Mouse (Mus musculus) hindbrain, embryonic 14.5 days (tissue): ENCODE results near the gene Tent5d. TPM values are rescaled to one million over a fixed set of nuclear protein-coding genes. Genes with fewer than 3 reads are reported as not detected.

Experiments used
- ATAC-seq: fragments of 200-750 bp; cut with Nextera tagmentation; 2 replicates; pipeline ENCODE4 v1.8.0; 2017; ENCODE audit warnings: moderate number of reproducible peaks, mild to moderate bottlenecking, moderate TSS enrichment, moderate library complexity; ENCODE audit not compliant: low FRiP score
- DNase-seq: peaks from one replicate; pipeline ENCODE4 v3.0.0-alpha.2; 2015; ENCODE audit warnings: low spot score
- H3K27ac ChIP-seq: fragments of 300-500 bp; sonication (generic); 2 replicates; pipeline ENCODE4 v1.5.1; 2014; ENCODE audit warnings: mild to moderate bottlenecking, moderate library complexity
- H3K27me3 ChIP-seq: fragments of 300-500 bp; sonication (generic); 2 replicates; pipeline ENCODE4 v1.6.1; 2014; ENCODE audit warnings: mild to moderate bottlenecking, low read length, mixed read lengths; ENCODE audit not compliant: control insufficient read depth, insufficient read depth
- H3K36me3 ChIP-seq: fragments of 300-500 bp; sonication (generic); replicated peaks from 2 replicates; pipeline ENCODE4 v1.6.1; 2014; ENCODE audit not compliant: control insufficient read depth, insufficient read depth
- H3K4me1 ChIP-seq: fragments of 300-500 bp; sonication (generic); replicated peaks from 2 replicates; pipeline ENCODE4 v1.6.1; 2014; ENCODE audit warnings: antibody characterized with exemption, low read length, mixed read lengths; ENCODE audit not compliant: control insufficient read depth, insufficient read depth
- H3K4me2 ChIP-seq: fragments of 300-500 bp; sonication (generic); replicated peaks from 2 replicates; pipeline ENCODE4 v1.6.1; 2014; ENCODE audit warnings: mild to moderate bottlenecking, moderate library complexity
- H3K4me3 ChIP-seq: fragments of 300-500 bp; sonication (generic); replicated peaks from 2 replicates; pipeline ENCODE4 v1.5.1; 2014; ENCODE audit warnings: mild to moderate bottlenecking, low read length
- H3K9ac ChIP-seq: fragments of 300-500 bp; sonication (generic); 2 replicates; pipeline ENCODE4 v1.6.1; 2014
- H3K9me3 ChIP-seq: fragments of 300-500 bp; sonication (generic); 2 replicates; pipeline ENCODE4 v1.6.1; 2016; ENCODE audit warnings: low read length; ENCODE audit not compliant: control insufficient read depth
- WGBS: fragments of 180-500 bp; shearing (Covaris S2); extraction: QIAGEN DNeasy Blood & Tissue Kit; methylation state at CpG from one replicate; pipeline ENCODE4 v1.1.7; 2014; 5-methylcytosine and 5-hydroxymethylcytosine counted together
- polyA plus RNA-seq: library from polyadenylated mRNA; unstranded; fragments of >200 nt; fragmentation: Nextera tagmentation; extraction: Ambion mirVana; gene quantifications from 2 replicates; pipeline ENCODE4 v1.2.1, GENCODE M21; 2014

Gene Tent5d
- polyA plus RNA-seq = 0.07 TPM in 1 of 2 replicates, not detected in the other

GRCm38 (mm10) chrX:107792290-107792689 lies at the start of gene Tent5d:
Gene Tent5d (plus strand): TSS chrX:107792590.
- ATAC-seq (no peak), DNase-seq (no peak)
- Histone ChIP-seq H3K9ac (no peak within 1 kb of the TSS), H3K27me3 (no peaks in the 10 kb centered on the region), H3K36me3 (no peaks in the 10 kb centered on the region; the same call in 1 of the 2 replicates), H3K27ac (no peak within 1 kb of the TSS), H3K4me2 (no peak within 1 kb of the TSS), H3K4me3 (no peak within 1 kb of the TSS), H3K4me1 (no peaks in the 10 kb centered on the region), H3K9me3 (no peaks in the 10 kb centered on the region)
- WGBS = 88% methylated on average over 1 of the region's 1 CpGs

- H3K36me3 ChIP-seq = no peaks in the 10 kb centered on the region
- DNase-seq (no peak), ATAC-seq (no peak)
- WGBS = 30% methylated on average over 3 of the region's 3 CpGs
- no peaks in the 10 kb centered on the region for H3K4me1 ChIP-seq
- H3K9me3 ChIP-seq = no peaks in the 10 kb centered on the region
- no peak overlapping the region for H3K9ac ChIP-seq
- H3K4me3 ChIP-seq = no peak overlapping the region
- no peaks in the 10 kb centered on the region for H3K27me3 ChIP-seq
- no peak overlapping the region for H3K4me2 ChIP-seq
- H3K27ac ChIP-seq = no peak overlapping the region
Observed at GRCm38 (mm10) chrX:107767896-107768295, 24.5 kb upstream of the Tent5d start.

DNA sequence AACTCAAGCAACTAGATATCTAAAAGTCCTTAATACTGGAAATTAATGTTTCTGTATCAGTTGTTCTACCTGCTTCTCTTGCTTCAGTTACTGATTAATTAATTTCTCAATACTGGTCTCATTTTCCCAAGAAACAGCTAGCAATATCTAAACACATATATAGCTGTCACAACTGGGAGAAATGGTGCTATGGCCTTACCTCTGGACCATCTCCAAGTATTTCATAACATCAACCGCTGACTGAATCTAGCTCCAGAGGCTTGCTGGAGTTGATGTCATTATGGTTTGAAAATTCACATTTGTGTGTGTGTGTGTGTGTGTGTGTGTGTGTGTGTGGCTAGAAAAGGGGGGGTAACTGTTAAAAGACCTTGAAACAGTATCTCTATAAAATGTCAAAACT lies 2.3 kb upstream of the Tent5d start:
- H3K27me3 ChIP-seq = no peaks in the 10 kb centered on the region
- H3K4me1 ChIP-seq = no peaks in the 10 kb centered on the region
- H3K9ac ChIP-seq = no peak overlapping the region
- H3K9me3 ChIP-seq = no peaks in the 10 kb centered on the region
- H3K27ac ChIP-seq = no peak overlapping the region
- 94% methylated on average over 1 of the region's 1 CpGs for WGBS
- no peaks in the 10 kb centered on the region; the same call in 1 of the 2 replicates for H3K36me3 ChIP-seq
- H3K4me2 ChIP-seq = no peak overlapping the region
- no peak overlapping the region for H3K4me3 ChIP-seq
- ATAC-seq (no peak), DNase-seq (no peak)

DNA sequence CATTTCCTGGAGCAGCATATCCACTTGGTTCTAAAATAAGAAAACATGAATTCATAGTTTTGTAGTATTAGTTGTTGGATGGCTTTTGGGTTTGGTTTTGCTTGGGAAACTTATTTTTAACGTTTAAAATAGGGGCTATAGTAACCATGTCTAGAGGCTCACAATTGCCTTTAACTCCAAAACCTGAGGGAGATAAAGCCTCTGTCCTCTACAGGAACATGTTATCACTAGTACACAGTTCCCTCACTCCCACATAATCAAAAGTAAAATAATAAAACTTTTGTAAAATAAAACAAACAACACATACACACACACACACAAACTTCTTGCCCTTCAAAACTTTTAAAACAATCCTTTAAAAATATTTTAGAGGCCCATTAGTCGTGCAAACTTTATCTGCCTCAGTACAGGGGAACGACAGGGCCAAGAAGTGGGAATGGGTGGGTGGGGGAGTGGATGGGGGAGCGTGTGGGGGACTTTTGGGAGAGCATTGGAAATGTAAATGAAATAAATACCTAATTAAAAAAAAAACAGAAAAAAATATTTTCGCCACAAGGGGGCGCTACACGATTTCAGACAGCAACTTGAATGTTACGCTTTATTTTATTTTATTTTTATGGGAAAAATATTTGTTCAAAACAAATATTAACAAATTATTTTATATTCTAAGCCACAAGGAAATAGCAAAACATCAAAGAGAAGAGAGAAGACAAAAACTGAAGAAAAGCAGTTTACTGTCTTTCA lies 1.5 kb upstream of the Tent5d start:
- no peak for ATAC-seq
- Histone ChIP-seq H3K36me3 (no peaks in the 10 kb centered on the region; the same call in 1 of the 2 replicates), H3K4me1 (no peaks in the 10 kb centered on the region), H3K4me3 (no peak overlapping the region), H3K9me3 (no peaks in the 10 kb centered on the region), H3K27me3 (no peaks in the 10 kb centered on the region), H3K9ac (no peak overlapping the region), H3K27ac (no peak overlapping the region), H3K4me2 (no peak overlapping the region)
- no peak for DNase-seq
- WGBS = 27% methylated on average over 8 of the region's 8 CpGs

- no peaks in the 10 kb centered on the region for H3K9me3 ChIP-seq
- no peak overlapping the region for H3K9ac ChIP-seq
- H3K27me3 ChIP-seq = no peaks in the 10 kb centered on the region
- no peaks in the 10 kb centered on the region; the same call in 1 of the 2 replicates for H3K36me3 ChIP-seq
- WGBS = 64% methylated on average over 1 of the region's 1 CpGs
- no peak overlapping the region for H3K4me2 ChIP-seq
- H3K4me3 ChIP-seq = no peak overlapping the region
- no peaks in the 10 kb centered on the region for H3K4me1 ChIP-seq
- ATAC-seq = no peak
- H3K27ac ChIP-seq = no peak overlapping the region
- DNase-seq = no peak
Observed at GRCm38 (mm10) chrX:107795785-107796184, 3.4 kb downstream of the Tent5d start.

DNA sequence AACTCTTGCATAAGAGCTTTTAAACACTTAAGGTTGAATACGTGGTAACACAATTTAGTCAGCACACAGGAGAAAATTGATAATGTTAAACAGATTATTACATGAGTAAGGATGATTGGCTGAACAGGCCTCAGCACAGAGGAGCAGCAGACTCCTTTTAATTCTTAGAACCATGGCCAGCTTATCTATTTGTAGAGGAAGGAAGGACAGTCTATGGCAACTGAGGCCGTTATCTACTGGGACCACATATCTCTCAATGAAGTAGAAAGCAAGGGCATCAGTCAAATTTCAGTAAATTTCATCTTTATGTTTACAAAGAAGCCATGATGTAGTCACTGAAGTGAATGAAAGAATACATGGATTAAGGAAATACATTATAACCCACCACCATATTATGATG lies 4.5 kb downstream of the Tent5d start:
- no peak overlapping the region for H3K4me3 ChIP-seq
- H3K9me3 ChIP-seq = no peaks in the 10 kb centered on the region
- no peaks in the 10 kb centered on the region for H3K4me1 ChIP-seq
- no peak for ATAC-seq
- no peak overlapping the region for H3K9ac ChIP-seq
- WGBS = 87% methylated on average over 2 of the region's 2 CpGs
- no peak overlapping the region for H3K4me2 ChIP-seq
- no peak for DNase-seq
- no peaks in the 10 kb centered on the region; the same call in 1 of the 2 replicates for H3K36me3 ChIP-seq
- H3K27me3 ChIP-seq = no peaks in the 10 kb centered on the region
- H3K27ac ChIP-seq = no peak overlapping the region

- no peak for DNase-seq
- H3K27ac ChIP-seq = no peak overlapping the region
- no peaks in the 10 kb centered on the region for H3K36me3 ChIP-seq
- ATAC-seq = no peak
- H3K9me3 ChIP-seq = no peaks in the 10 kb centered on the region
- no peaks in the 10 kb centered on the region for H3K27me3 ChIP-seq
- no peak overlapping the region for H3K9ac ChIP-seq
- H3K4me3 ChIP-seq = no peak overlapping the region
- no peak overlapping the region for H3K4me2 ChIP-seq
- peaks cover 4% of the 10 kb centered on the region; the same call in 1 of the 2 replicates for H3K4me1 ChIP-seq
Observed at GRCm38 (mm10) chrX:107812120-107812519, 19.7 kb downstream of the Tent5d start.

DNA sequence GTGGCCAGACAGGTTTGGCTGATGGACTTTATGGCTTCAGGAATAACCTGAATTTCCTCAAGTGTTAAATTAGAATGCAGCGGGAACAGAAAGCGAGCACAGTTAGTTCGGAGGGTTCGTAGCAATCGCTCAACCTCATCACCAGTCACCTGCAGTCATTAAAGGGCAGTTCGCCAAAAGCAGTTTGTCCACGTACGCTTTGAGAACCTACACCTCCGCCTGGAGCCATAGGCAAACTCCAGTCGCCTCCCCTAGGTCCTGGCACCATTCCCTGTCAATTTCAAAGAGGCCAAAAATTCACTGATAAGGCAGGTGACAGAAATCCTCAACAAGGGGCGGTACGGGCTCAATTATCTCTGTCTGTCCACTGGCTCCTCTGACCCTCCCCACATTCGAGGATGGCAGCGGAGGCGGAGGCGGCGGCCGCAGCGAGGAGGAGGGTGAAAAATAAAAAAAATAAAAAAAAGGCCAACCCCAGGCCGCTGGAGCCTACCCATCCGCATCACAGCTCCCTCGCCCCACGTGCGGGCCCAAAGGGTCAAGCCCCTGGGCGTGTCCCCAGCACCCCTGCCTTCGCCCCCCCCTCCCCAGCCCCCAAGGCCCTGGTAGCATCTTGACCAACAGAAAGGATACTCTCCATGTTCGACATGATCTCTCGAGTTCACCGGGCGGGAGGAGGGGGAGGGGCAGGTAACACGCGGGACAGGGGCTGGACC lies 23.3 kb downstream of the Tent5d start:
- DNase-seq (no peak), ATAC-seq (peak; percentile 68)
- Histone ChIP-seq H3K36me3 (no peaks in the 10 kb centered on the region), H3K4me1 (peaks cover 4% of the 10 kb centered on the region; the same call in 1 of the 2 replicates), H3K27ac (peak overlapping the region; percentile 43), H3K27me3 (no peaks in the 10 kb centered on the region), H3K4me2 (peak overlapping the region; percentile 54), H3K4me3 (peak overlapping the region; percentile 58), H3K9me3 (no peaks in the 10 kb centered on the region), H3K9ac (peak overlapping the region; percentile 71)
- 16% methylated on average over 31 of the region's 32 CpGs for WGBS

DNA sequence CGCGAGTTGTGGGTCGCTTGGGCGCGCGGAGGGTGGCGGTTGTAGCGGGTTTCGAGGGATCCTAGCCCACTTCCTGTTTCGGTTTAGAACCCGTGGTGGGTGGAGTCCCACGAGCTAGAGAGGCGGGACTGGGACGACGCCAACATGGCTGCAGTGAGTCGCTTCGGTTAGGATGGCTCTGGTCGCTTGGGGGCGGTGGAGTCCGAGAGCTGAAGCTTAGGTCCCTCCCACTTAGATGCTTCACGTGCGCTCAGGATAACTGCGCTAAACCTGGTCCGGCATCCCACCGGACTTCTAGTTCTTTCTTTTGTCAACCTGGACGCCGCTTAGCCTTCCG lies 23.8 kb downstream of the Tent5d start, which contains the start of gene 2610002M06Rik:
TSS of gene 2610002M06Rik (minus strand) at position 117 of the 337 bp plus-strand sequence.
- Histone ChIP-seq H3K4me3 (peak within 1 kb of the TSS; percentile 58), H3K36me3 (no peaks in the 10 kb centered on the region), H3K9me3 (no peaks in the 10 kb centered on the region), H3K4me1 (peaks cover 4% of the 10 kb centered on the region; the same call in 1 of the 2 replicates), H3K27me3 (no peaks in the 10 kb centered on the region), H3K9ac (peak within 1 kb of the TSS; percentile 71), H3K27ac (peak within 1 kb of the TSS; percentile 43), H3K4me2 (peak within 1 kb of the TSS; percentile 54)
- ATAC-seq = peak; percentile 99
- WGBS = 28% methylated on average over 27 of the region's 28 CpGs
- DNase-seq = peak; percentile 86
